Mouse (Mus musculus) limb, embryonic 14.5 days (tissue): ENCODE measurements around the gene 1700016H13Rik. TPM values are rescaled to one million over a fixed set of nuclear protein-coding genes. Genes with fewer than 3 reads are reported as not detected.

ENCODE experiments used
- ATAC-seq: fragments of 200-750 bp; cut with Nextera tagmentation; 2 replicates; pipeline ENCODE4 v1.8.0; 2017; ENCODE audit warnings: low read depth, moderate number of reproducible peaks, moderate TSS enrichment; ENCODE audit not compliant: low FRiP score
- DNase-seq: peaks from one replicate; pipeline ENCODE4 v3.0.0-alpha.2; 2015; ENCODE audit warnings: low spot score
- H3K27ac ChIP-seq: fragments of 300-500 bp; sonication (generic); replicated peaks from 2 replicates; pipeline ENCODE4 v1.5.1; 2014; ENCODE audit warnings: low read depth, mild to moderate bottlenecking, low read length, moderate library complexity, mixed read lengths
- H3K27me3 ChIP-seq: fragments of 300-500 bp; sonication (generic); 2 replicates; pipeline ENCODE4 v1.6.1; 2014; ENCODE audit warnings: low read length, mixed read lengths; ENCODE audit not compliant: control insufficient read depth, insufficient read depth
- H3K36me3 ChIP-seq: fragments of 300-500 bp; sonication (generic); 2 replicates; pipeline ENCODE4 v1.6.1; 2014; ENCODE audit warnings: mild to moderate bottlenecking, low read length, moderate library complexity, mixed read lengths; ENCODE audit not compliant: control insufficient read depth, insufficient read depth
- H3K4me1 ChIP-seq: fragments of 300-500 bp; sonication (generic); 2 replicates; pipeline ENCODE4 v1.6.1; 2014; ENCODE audit warnings: antibody characterized with exemption, low read length, mixed read lengths; ENCODE audit not compliant: control insufficient read depth, insufficient read depth
- H3K4me2 ChIP-seq: fragments of 300-500 bp; sonication (generic); replicated peaks from 2 replicates; pipeline ENCODE4 v1.6.1; 2014; ENCODE audit warnings: low read depth, mild to moderate bottlenecking, low read length, moderate library complexity; ENCODE audit not compliant: severe bottlenecking
- H3K4me3 ChIP-seq: fragments of 300-500 bp; sonication (generic); replicated peaks from 2 replicates; pipeline ENCODE4 v1.5.1; 2014; ENCODE audit warnings: low read length
- H3K9ac ChIP-seq: fragments of 300-500 bp; sonication (generic); 2 replicates; pipeline ENCODE4 v1.6.1; 2014; ENCODE audit warnings: mild to moderate bottlenecking, low read depth, low read length, moderate library complexity; ENCODE audit not compliant: severe bottlenecking
- H3K9me3 ChIP-seq: fragments of 300-500 bp; sonication (generic); 2 replicates; pipeline ENCODE4 v1.6.1; 2016; ENCODE audit warnings: low read length; ENCODE audit not compliant: control insufficient read depth
- POLR2A ChIP-seq: fragments of 200-500 bp; IDR thresholded peaks from 2 replicates; pipeline ENCODE4 v1.8.0; 2012; ENCODE audit warnings: inconsistent platforms, mild to moderate bottlenecking, moderate library complexity, borderline replicate concordance; ENCODE audit not compliant: insufficient read depth, insufficient read length; ENCODE audit errors: extremely low read depth
- WGBS: fragments of 180-500 bp; shearing (Covaris S2); extraction: QIAGEN DNeasy Blood & Tissue Kit; methylation state at CpG from one replicate; pipeline ENCODE4 v1.1.7; 2014; 5-methylcytosine and 5-hydroxymethylcytosine counted together
- polyA plus RNA-seq, 2 experiments: library from polyadenylated mRNA; depleted of rRNA in 1 of 2; stranded (reverse) in 1 of 2; unstranded in 1 of 2; fragments of >200 nt; fragmentation: Nextera tagmentation in 1 of 2; extraction: Ambion mirVana in 1 of 2; gene quantifications; 2 replicates each; pipeline versions ENCODE4 v1.2.1 to v1.2.3; 2012 to 2014

Gene 1700016H13Rik
- polyA plus RNA-seq, 2 experiments, result 0.21 to 0.22 TPM

GRCm38 (mm10) chr5:103671858-103672257 is 16.0 kb upstream of the 1700016H13Rik start:
- H3K4me3 ChIP-seq, result no peak overlapping the region
- no peaks in the 10 kb centered on the region for H3K27me3 ChIP-seq
- no peak overlapping the region for H3K9ac ChIP-seq
- ATAC-seq (no peak), DNase-seq (no peak)
- no peak for TF ChIP-seq POLR2A
- WGBS, result 76% methylated on average over 3 of the region's 3 CpGs
- no peak overlapping the region for H3K4me2 ChIP-seq
- H3K4me1 ChIP-seq, result no peaks in the 10 kb centered on the region
- H3K27ac ChIP-seq, result no peak overlapping the region
- H3K9me3 ChIP-seq, result no peaks in the 10 kb centered on the region
- H3K36me3 ChIP-seq, result no peaks in the 10 kb centered on the region

GRCm38 (mm10) chr5:103665876-103666275 is 10.1 kb upstream of the 1700016H13Rik start:
- ATAC-seq, result no peak
- H3K4me1 ChIP-seq, result no peaks in the 10 kb centered on the region
- no peak for TF ChIP-seq POLR2A
- no peak overlapping the region for H3K4me2 ChIP-seq
- H3K4me3 ChIP-seq, result no peak overlapping the region
- no peaks in the 10 kb centered on the region for H3K9me3 ChIP-seq
- H3K27ac ChIP-seq, result no peak overlapping the region
- H3K36me3 ChIP-seq, result no peaks in the 10 kb centered on the region
- WGBS, result 80% methylated on average over 2 of the region's 2 CpGs
- DNase-seq, result no peak
- no peak overlapping the region for H3K9ac ChIP-seq
- H3K27me3 ChIP-seq, result no peaks in the 10 kb centered on the region

GRCm38 (mm10) chr5:103664932-103665331 is 9.1 kb upstream of the 1700016H13Rik start:
- Histone ChIP-seq H3K9ac (no peak overlapping the region), H3K27me3 (no peaks in the 10 kb centered on the region), H3K36me3 (no peaks in the 10 kb centered on the region), H3K4me1 (no peaks in the 10 kb centered on the region), H3K4me2 (no peak overlapping the region), H3K9me3 (no peaks in the 10 kb centered on the region), H3K27ac (no peak overlapping the region), H3K4me3 (no peak overlapping the region)
- TF ChIP-seq POLR2A, result no peak
- DNase-seq (no peak), ATAC-seq (no peak)
- WGBS, result 81% methylated on average over 9 of the region's 9 CpGs

DNA sequence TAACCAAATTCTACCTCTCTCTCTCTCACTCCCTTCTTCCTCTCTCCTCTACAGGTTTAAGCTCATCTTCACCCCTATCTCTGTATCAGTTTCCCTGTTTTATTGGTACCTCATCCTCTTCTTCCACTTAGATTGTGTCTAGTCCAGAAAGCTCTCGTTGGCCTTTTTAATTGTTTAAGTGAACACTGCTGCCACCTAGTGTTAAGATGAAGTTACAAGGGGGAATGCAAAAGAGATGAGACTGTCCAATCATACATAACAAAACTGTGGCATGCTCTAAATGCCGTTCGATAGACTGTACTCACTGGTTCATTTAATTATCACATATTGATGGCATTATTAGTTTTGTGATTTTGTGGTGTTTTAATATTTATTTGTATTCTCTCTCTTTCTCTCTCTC is 3.8 kb upstream of the 1700016H13Rik start:
- Histone ChIP-seq H3K4me1 (no peaks in the 10 kb centered on the region), H3K27ac (no peak overlapping the region), H3K27me3 (no peaks in the 10 kb centered on the region), H3K36me3 (no peaks in the 10 kb centered on the region), H3K4me2 (no peak overlapping the region), H3K4me3 (no peak overlapping the region), H3K9ac (no peak overlapping the region), H3K9me3 (no peaks in the 10 kb centered on the region)
- no peak for ATAC-seq
- no peak for TF ChIP-seq POLR2A
- WGBS, result 42% methylated on average over 3 of the region's 3 CpGs
- peak; percentile 63 for DNase-seq

DNA sequence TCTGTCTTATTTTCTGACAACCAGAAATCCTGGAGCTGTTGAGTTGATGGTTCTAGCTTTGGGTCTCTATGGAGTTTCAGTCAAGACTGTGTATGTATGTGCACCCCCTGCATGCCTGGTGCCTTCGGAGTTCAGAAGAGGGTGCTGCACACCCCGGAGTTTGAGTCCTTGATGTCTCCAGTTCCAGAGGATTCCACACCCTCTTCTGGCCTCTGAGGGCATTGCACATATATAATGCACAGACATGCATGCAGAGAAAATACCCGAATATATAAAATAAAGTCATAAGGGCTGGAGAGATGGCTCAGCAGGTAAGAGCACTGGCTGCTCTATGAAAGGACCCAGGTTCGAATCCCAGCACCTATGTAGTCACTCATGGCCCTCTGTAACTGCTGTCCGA is 3.1 kb upstream of the 1700016H13Rik start:
- DNase-seq, result no peak
- Histone ChIP-seq H3K9me3 (no peaks in the 10 kb centered on the region), H3K9ac (no peak overlapping the region), H3K4me2 (no peak overlapping the region), H3K4me1 (no peaks in the 10 kb centered on the region), H3K4me3 (no peak overlapping the region), H3K27me3 (no peaks in the 10 kb centered on the region), H3K27ac (no peak overlapping the region), H3K36me3 (no peaks in the 10 kb centered on the region)
- ATAC-seq, result no peak
- no peak for TF ChIP-seq POLR2A
- WGBS, result 70% methylated on average over 5 of the region's 5 CpGs

GRCm38 (mm10) chr5:103654780-103655179 is 1.0 kb downstream of the 1700016H13Rik start:
- no peak for ATAC-seq

More at GRCm38 (mm10) chr5:103654780-103655179, 1.0 kb downstream of the 1700016H13Rik start:
- Histone ChIP-seq H3K4me1 (no peaks in the 10 kb centered on the region), H3K4me3 (peak overlapping the region; percentile 55; the same call in 1 of the 2 replicates), H3K27me3 (no peaks in the 10 kb centered on the region), H3K9me3 (no peaks in the 10 kb centered on the region), H3K36me3 (no peaks in the 10 kb centered on the region), H3K4me2 (peak overlapping the region; percentile 99), H3K27ac (no peak overlapping the region), H3K9ac (no peak overlapping the region)
- WGBS, result 52% methylated on average over 4 of the region's 4 CpGs
- no peak for TF ChIP-seq POLR2A
- DNase-seq, result no peak
